Mouse (Mus musculus): Measurements from ENCODE around the gene Sult4a1. TPM values are rescaled to one million over a fixed set of nuclear protein-coding genes. Genes with fewer than 3 reads are reported as not detected.

The Sult4a1 gene
- polyA plus RNA-seq (2012; rRNA removed): 0.11 and 0.22 TPM in 2 replicates

GRCm38 (mm10) chr15:84105105-84105923 lies at the start of gene Sult4a1:
Sult4a1 (minus strand) TSS chr15:84105754.
- no peak for TF ChIP-seq POLR2A (IDR thresholded peaks at IDR 0.05; ENCODE audit: control insufficient read depth, extremely low read depth, insufficient read depth, low read length, poor library complexity)
- WGBS: 5% methylated on average over 77 of the region's 77 CpGs
- H3K36me3 ChIP-seq (ENCODE audit: control insufficient read depth, insufficient read depth, low read length): no peaks in the 10 kb centered on the region
- no peak for DNase-seq
- peaks cover 9% of the 10 kb centered on the region; the same call in 1 of the 2 replicates for H3K4me1 ChIP-seq (replicated peaks; ENCODE audit: control insufficient read depth, insufficient read depth, low read length)
- H3K27ac ChIP-seq (ENCODE audit: control insufficient read depth, insufficient read depth, low read length): no peak within 1 kb of the TSS
- H3K4me3 ChIP-seq (ENCODE audit: control insufficient read depth, insufficient read depth, low read length): peak within 1 kb of the TSS; percentile 9
- no peaks in the 10 kb centered on the region; the same call in 1 of the 2 replicates for H3K27me3 ChIP-seq (ENCODE audit: control insufficient read depth, insufficient read depth, low read length)

- 86% methylated on average over 5 of the region's 5 CpGs for WGBS
- Histone ChIP-seq H3K36me3 (ENCODE audit: control insufficient read depth, insufficient read depth, low read length) (no peaks in the 10 kb centered on the region), H3K27ac (ENCODE audit: control insufficient read depth, insufficient read depth, low read length) (no peak overlapping the region), H3K27me3 (ENCODE audit: control insufficient read depth, insufficient read depth, low read length) (no peaks in the 10 kb centered on the region), H3K4me1 (replicated peaks; ENCODE audit: control insufficient read depth, insufficient read depth, low read length) (no peaks in the 10 kb centered on the region), H3K4me3 (ENCODE audit: control insufficient read depth, insufficient read depth, low read length) (no peak overlapping the region)
- TF ChIP-seq POLR2A (IDR thresholded peaks at IDR 0.05; ENCODE audit: control insufficient read depth, extremely low read depth, insufficient read depth, low read length, poor library complexity) (no peak), CTCF (IDR thresholded peaks at IDR 0.05; ENCODE audit: borderline replicate concordance, control insufficient read depth, extremely low read depth, insufficient read depth, low read length, poor library complexity) (no peak)
- no peak for DNase-seq
Observed at GRCm38 (mm10) chr15:84140929-84141328, 35.4 kb upstream of the Sult4a1 start.

GRCm38 (mm10) chr15:84140109-84140508 lies 34.6 kb upstream of the Sult4a1 start:
- H3K36me3 ChIP-seq (ENCODE audit: control insufficient read depth, insufficient read depth, low read length): no peaks in the 10 kb centered on the region
- no peak for DNase-seq
- H3K4me3 ChIP-seq (ENCODE audit: control insufficient read depth, insufficient read depth, low read length): no peak overlapping the region
- H3K27ac ChIP-seq (ENCODE audit: control insufficient read depth, insufficient read depth, low read length): no peak overlapping the region
- WGBS: 80% methylated on average over 3 of the region's 3 CpGs
- H3K4me1 ChIP-seq (replicated peaks; ENCODE audit: control insufficient read depth, insufficient read depth, low read length): no peaks in the 10 kb centered on the region
- no peak for TF ChIP-seq CTCF (IDR thresholded peaks at IDR 0.05; ENCODE audit: borderline replicate concordance, control insufficient read depth, extremely low read depth, insufficient read depth, low read length, poor library complexity)
- no peak for TF ChIP-seq POLR2A (IDR thresholded peaks at IDR 0.05; ENCODE audit: control insufficient read depth, extremely low read depth, insufficient read depth, low read length, poor library complexity)
- no peaks in the 10 kb centered on the region for H3K27me3 ChIP-seq (ENCODE audit: control insufficient read depth, insufficient read depth, low read length)

DNA sequence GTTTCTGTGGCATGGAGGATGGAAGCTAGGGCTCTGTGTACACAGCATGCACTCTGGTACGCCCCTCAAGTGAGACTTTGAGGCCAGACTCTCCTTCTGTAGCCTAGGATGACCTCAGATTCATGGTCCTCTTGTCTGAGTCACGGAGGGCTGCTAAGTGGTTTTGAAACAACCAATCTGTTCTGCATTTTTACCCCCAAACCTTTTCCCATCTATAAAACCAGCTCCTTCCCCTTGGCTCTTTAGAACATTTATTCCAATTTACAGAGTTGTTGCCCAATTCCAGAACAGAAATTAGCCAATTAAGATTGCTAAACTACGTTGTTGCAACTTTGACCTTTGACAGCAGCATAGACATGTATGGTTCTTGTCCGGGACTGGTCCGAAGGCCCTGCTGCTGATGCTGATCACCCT lies 34.0 kb upstream of the Sult4a1 start:
- Histone ChIP-seq H3K27me3 (ENCODE audit: control insufficient read depth, insufficient read depth, low read length) (no peaks in the 10 kb centered on the region), H3K4me3 (ENCODE audit: control insufficient read depth, insufficient read depth, low read length) (no peak overlapping the region), H3K27ac (ENCODE audit: control insufficient read depth, insufficient read depth, low read length) (no peak overlapping the region), H3K4me1 (replicated peaks; ENCODE audit: control insufficient read depth, insufficient read depth, low read length) (no peaks in the 10 kb centered on the region), H3K36me3 (ENCODE audit: control insufficient read depth, insufficient read depth, low read length) (no peaks in the 10 kb centered on the region)
- no peak for DNase-seq
- 94% methylated on average over 5 of the region's 5 CpGs for WGBS
- TF ChIP-seq POLR2A (IDR thresholded peaks at IDR 0.05; ENCODE audit: control insufficient read depth, extremely low read depth, insufficient read depth, low read length, poor library complexity) (no peak), CTCF (IDR thresholded peaks at IDR 0.05; ENCODE audit: borderline replicate concordance, control insufficient read depth, extremely low read depth, insufficient read depth, low read length, poor library complexity) (no peak)

DNA sequence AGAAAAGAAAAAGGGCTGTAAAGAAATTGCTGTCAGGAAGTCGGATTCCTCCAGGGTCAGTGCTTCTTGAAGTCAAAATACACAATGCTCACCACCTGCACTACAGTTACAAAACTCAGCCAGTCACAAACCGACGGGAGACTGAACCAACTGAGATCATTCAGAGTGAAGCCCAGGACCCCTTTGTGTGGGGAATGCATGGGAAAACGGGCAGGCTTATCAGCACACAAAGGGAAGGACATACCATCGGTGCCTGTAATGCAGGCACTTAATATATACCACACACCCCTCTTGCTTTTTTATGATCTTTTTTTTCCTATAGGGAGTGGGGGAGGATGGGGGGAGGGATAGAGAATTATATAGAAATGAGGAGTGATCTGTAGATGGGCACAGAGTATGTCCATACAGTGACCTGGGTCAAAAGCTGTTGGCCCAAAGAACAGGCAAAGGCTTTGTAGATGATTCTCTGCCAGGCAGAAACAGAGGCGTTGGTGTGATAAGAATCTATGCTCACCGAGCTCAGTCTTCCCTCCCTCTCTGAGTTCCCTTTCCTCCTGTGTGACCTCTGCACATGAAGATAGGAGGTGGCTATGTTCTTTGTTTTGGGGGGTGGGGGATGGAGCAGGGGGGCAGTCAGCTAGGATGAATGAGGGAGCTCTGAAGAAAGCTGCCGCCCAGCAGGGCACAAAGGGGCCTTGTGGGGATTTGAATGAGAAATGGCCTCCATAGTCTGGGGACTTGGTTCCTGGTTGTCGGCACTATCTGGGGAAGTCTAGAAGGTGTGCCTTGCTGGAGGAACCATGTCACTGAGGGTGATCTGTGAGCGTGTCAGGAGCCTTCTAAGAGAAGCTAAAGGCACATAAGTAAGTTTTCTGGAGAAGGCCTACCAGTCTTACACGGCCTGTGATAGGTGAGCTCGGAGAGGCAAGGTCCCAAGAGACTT lies 31.2 kb upstream of the Sult4a1 start:
- Histone ChIP-seq H3K36me3 (ENCODE audit: control insufficient read depth, insufficient read depth, low read length) (no peaks in the 10 kb centered on the region), H3K27ac (ENCODE audit: control insufficient read depth, insufficient read depth, low read length) (no peak overlapping the region), H3K4me1 (replicated peaks; ENCODE audit: control insufficient read depth, insufficient read depth, low read length) (no peaks in the 10 kb centered on the region), H3K27me3 (ENCODE audit: control insufficient read depth, insufficient read depth, low read length) (no peaks in the 10 kb centered on the region), H3K4me3 (ENCODE audit: control insufficient read depth, insufficient read depth, low read length) (no peak overlapping the region)
- no peak for DNase-seq
- 62% methylated on average over 12 of the region's 12 CpGs for WGBS
- TF ChIP-seq CTCF (IDR thresholded peaks at IDR 0.05; ENCODE audit: borderline replicate concordance, control insufficient read depth, extremely low read depth, insufficient read depth, low read length, poor library complexity): no peak
- no peak for TF ChIP-seq POLR2A (IDR thresholded peaks at IDR 0.05; ENCODE audit: control insufficient read depth, extremely low read depth, insufficient read depth, low read length, poor library complexity)

DNA sequence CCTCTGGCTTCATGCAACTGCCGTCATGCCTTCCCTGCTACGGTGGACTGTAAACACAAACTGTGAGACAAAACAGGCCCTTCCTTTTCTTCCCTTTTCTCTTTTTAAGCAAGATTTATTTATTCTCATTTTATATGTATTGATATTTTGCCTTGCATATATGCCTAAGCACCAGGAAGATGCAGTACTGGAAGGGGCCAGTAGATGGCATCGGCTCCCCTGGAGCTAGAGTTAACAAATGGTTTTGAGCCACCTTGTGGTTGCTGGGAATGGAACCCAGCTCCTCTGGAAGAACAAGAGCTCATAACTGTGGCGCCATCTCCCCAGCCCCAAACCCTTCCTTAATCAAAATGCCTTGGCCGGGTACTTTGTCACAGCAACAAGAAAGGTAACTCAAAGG lies 29.9 kb upstream of the Sult4a1 start:
- H3K4me3 ChIP-seq (ENCODE audit: control insufficient read depth, insufficient read depth, low read length): no peak overlapping the region
- WGBS: 89% methylated on average over 5 of the region's 5 CpGs

More for the DNA sequence above, 29.9 kb upstream of the Sult4a1 start:
- peak; percentile 56 for DNase-seq
- TF ChIP-seq CTCF (IDR thresholded peaks at IDR 0.05; ENCODE audit: borderline replicate concordance, control insufficient read depth, extremely low read depth, insufficient read depth, low read length, poor library complexity) (peak; percentile 20; the same call in 1 of the 2 replicates), POLR2A (IDR thresholded peaks at IDR 0.05; ENCODE audit: control insufficient read depth, extremely low read depth, insufficient read depth, low read length, poor library complexity) (no peak)
- no peaks in the 10 kb centered on the region for H3K4me1 ChIP-seq (replicated peaks; ENCODE audit: control insufficient read depth, insufficient read depth, low read length)
- H3K36me3 ChIP-seq (ENCODE audit: control insufficient read depth, insufficient read depth, low read length): no peaks in the 10 kb centered on the region
- H3K27me3 ChIP-seq (ENCODE audit: control insufficient read depth, insufficient read depth, low read length): no peaks in the 10 kb centered on the region
- H3K27ac ChIP-seq (ENCODE audit: control insufficient read depth, insufficient read depth, low read length): no peak overlapping the region

Data from thymus, adult 2 months (tissue).